ENCODE assay signal across 8 mouse cellular contexts in genomic region chr5:124353726-124354547, GRCm38 (mm10). TPM values are rescaled to one million over a fixed set of nuclear protein-coding genes. Genes with fewer than 3 reads are reported as not detected.
DNase-seq lines count a peak whose midpoint lies in the region; ATAC-seq lines count a peak whose summit lies in the region.

No protein-coding gene starts in this region.

- peak; percentile 45 for ATAC-seq in erythroblast, adult 5-6 weeks (replicated peaks; ENCODE audit: low FRiP score, poor library complexity, severe bottlenecking)
- ATAC-seq in megakaryocyte progenitor cell, adult 5-6 weeks (replicated peaks; ENCODE audit: poor library complexity), result peak; percentile 37

- intact Hi-C loops in heart, postnatal 10 days (cut with DNase I), result no loop called here

- DNase-seq in CD4-positive, CD25-positive, alpha-beta regulatory T cell, adult 2 months (ENCODE audit: low read depth, low spot score), result peak; percentile 83
- peak; percentile 77 for DNase-seq in adrenal gland, adult 2 months
- DNase-seq in heart, postnatal 10 days, result peak; percentile 73 to 80
- DNase-seq in kidney, postnatal 36 days, result peak; percentile 43 to 76
- peak; percentile 50 for DNase-seq in spleen, adult 12 weeks (ENCODE audit: low spot score)
- no peak for DNase-seq in c-Kit-positive CD71-positive TER-119-positive erythroid progenitor cells, embryonic 14.5 days (ENCODE audit: low spot score)

RNA-seq across cellular contexts. Expression of gene Cdk2ap1, which starts 8.9 kb away (rescaled TPM):
- total RNA-seq in adrenal gland, adult 2 months (2021), result 100 to 1,000 TPM; 161 to 168 TPM
- polyA plus RNA-seq in adrenal gland, adult 2 months (2012; rRNA removed), result 88.7 and 116 TPM in 2 replicates
- 46.4 and 55.1 TPM in 2 replicates for total RNA-seq in erythroblast, adult 5-6 weeks (2015; ENCODE audit: low replicate concordance)
- 31.2 and 56.3 TPM in 2 replicates for total RNA-seq in erythroblast, adult 5-6 weeks (2017; ENCODE audit: low replicate concordance)
- 100 to 1,000 TPM; 171 to 185 TPM for total RNA-seq in heart, postnatal 10 days (2021)
- total RNA-seq in megakaryocyte progenitor cell, adult 5-6 weeks (2015), result 256 and 268 TPM in 2 replicates
- 174 and 218 TPM in 2 replicates for total RNA-seq in megakaryocyte progenitor cell, adult 5-6 weeks (2017)

RNA-seq across cellular contexts. Expression of gene 2810006K23Rik, which starts 26.0 kb away (rescaled TPM):
- 10 to 100 TPM; 14.1 to 17.0 TPM for total RNA-seq in adrenal gland, adult 2 months (2021)
- polyA plus RNA-seq in adrenal gland, adult 2 months (2012; rRNA removed), result 5.8 and 6.0 TPM in 2 replicates
- 2.3 and 2.9 TPM in 2 replicates for total RNA-seq in erythroblast, adult 5-6 weeks (2015; ENCODE audit: low replicate concordance)
- 3.1 and 3.3 TPM in 2 replicates for total RNA-seq in erythroblast, adult 5-6 weeks (2017; ENCODE audit: low replicate concordance)
- total RNA-seq in heart, postnatal 10 days (2021), result 10 to 100 TPM in 1 of 2 experiments, 1 to 10 TPM in 1; 9.7 to 10.8 TPM
- total RNA-seq in megakaryocyte progenitor cell, adult 5-6 weeks (2015), result 12.8 and 15.7 TPM in 2 replicates
- total RNA-seq in megakaryocyte progenitor cell, adult 5-6 weeks (2017), result 18.9 and 22.1 TPM in 2 replicates

RNA-seq across cellular contexts. Expression of gene Mphosph9, which starts 26.2 kb away (rescaled TPM):
- 1 to 10 TPM; 7.7 to 8.8 TPM for total RNA-seq in adrenal gland, adult 2 months (2021)
- polyA plus RNA-seq in adrenal gland, adult 2 months (2012; rRNA removed), result 1.6 and 2.1 TPM in 2 replicates
- 3.1 and 14.4 TPM in 2 replicates for total RNA-seq in erythroblast, adult 5-6 weeks (2015; ENCODE audit: low replicate concordance)
- 7.8 and 28.5 TPM in 2 replicates for total RNA-seq in erythroblast, adult 5-6 weeks (2017; ENCODE audit: low replicate concordance)
- total RNA-seq in heart, postnatal 10 days (2021), result 1 to 10 TPM; 6.7 to 7.4 TPM
- 16.6 and 18.3 TPM in 2 replicates for total RNA-seq in megakaryocyte progenitor cell, adult 5-6 weeks (2015)
- 18.9 and 25.2 TPM in 2 replicates for total RNA-seq in megakaryocyte progenitor cell, adult 5-6 weeks (2017)
